Comparison of ENCODE assay signal across 7 mouse cellular contexts in genomic region chr7:44857042-44857552, GRCm38 (mm10). TPM values are rescaled to one million over a fixed set of nuclear protein-coding genes. Genes with fewer than 3 reads are reported as not detected.
A peak's percentile ranks its signal among the peaks of the same experiment; 100 is the strongest.
DNase-seq lines count a peak whose midpoint lies in the region; ATAC-seq lines count a peak whose summit lies in the region.

Gene Pnkp, plus strand, starts transcription at chr7:44857139.

- under 1% methylated on average over 32 of the region's 32 CpGs for WGBS in intestine, embryonic 14.5 days

- intact Hi-C loops in left cerebral cortex, postnatal 14 days (cut with DNase I), result no loop called here

- H3K4me2 ChIP-seq in intestine, embryonic 14.5 days (ENCODE audit: low read length), result peak within 1 kb of the TSS; percentile 98

- ATAC-seq in intestine, embryonic 14.5 days (replicated peaks; ENCODE audit: low FRiP score, low TSS enrichment, low read depth), result peak; percentile 22

- peaks cover 41% of the 10 kb centered on the region for H3K4me1 ChIP-seq in intestine, embryonic 14.5 days (replicated peaks; ENCODE audit: control insufficient read depth, insufficient read depth, low read length)

- H3K9me3 ChIP-seq in intestine, embryonic 14.5 days (ENCODE audit: control insufficient read depth, low read length), result no peaks in the 10 kb centered on the region

- H3K9ac ChIP-seq in intestine, embryonic 14.5 days (ENCODE audit: low read length), result peak within 1 kb of the TSS; percentile 49

- peak within 1 kb of the TSS; percentile 83 for H3K27ac ChIP-seq in intestine, embryonic 14.5 days (ENCODE audit: low read depth)

- DNase-seq in adrenal gland, adult 2 months, result peak; percentile 91
- DNase-seq in embryo, embryonic 11 days, result peak; percentile 93
- peak; percentile 80 for DNase-seq in gastrocnemius, postnatal 25 days
- DNase-seq in intestine, embryonic 14.5 days (ENCODE audit: low spot score), result peak; percentile 95
- DNase-seq in left cerebral cortex, postnatal 14 days (ENCODE audit: low spot score in 2 of 2), result peak; percentile 93 to 97
- DNase-seq in mesoderm, embryonic 11.5 days (ENCODE audit: low read depth, low spot score), result peak; percentile 89
- DNase-seq in right cerebral cortex, postnatal 36 days (ENCODE audit: low spot score in 2 of 2), result peak; percentile 93 to 94

- H3K4me3 ChIP-seq in intestine, embryonic 14.5 days (ENCODE audit: low read depth, low read length), result peak within 1 kb of the TSS; percentile 80

- H3K27me3 ChIP-seq in intestine, embryonic 14.5 days (replicated peaks; ENCODE audit: control insufficient read depth, insufficient read depth, low read length), result no peaks in the 10 kb centered on the region

- H3K36me3 ChIP-seq in intestine, embryonic 14.5 days (ENCODE audit: control insufficient read depth, insufficient read depth, low read length), result peaks cover 20% of the 10 kb centered on the region

RNA-seq across cellular contexts. Expression of gene Pnkp, which starts in this region (rescaled TPM):
- total RNA-seq in adrenal gland, adult 2 months (2021), result 10 to 100 TPM; 36.3 to 42.8 TPM
- polyA plus RNA-seq in adrenal gland, adult 2 months (2012; rRNA removed), result 79.5 and 90.0 TPM in 2 replicates
- total RNA-seq in gastrocnemius, postnatal 25 days (2021), result 10 to 100 TPM; 15.6 to 15.8 TPM
- 26.4 and 29.7 TPM in 2 replicates for polyA plus RNA-seq in intestine, embryonic 14.5 days (2014; fragmentation: Nextera tagmentation; extraction: Ambion mirVana)
- 10 to 100 TPM; 26.1 to 28.7 TPM for total RNA-seq in left cerebral cortex, postnatal 14 days (2021)

Comparison
In these comparisons a context has a peak if more than half of its experiments do, and no peak if none do; other contexts are left out.
1. Peak in every context shown above with its lines: DNase-seq, ATAC-seq, H3K4me3 ChIP-seq and H3K27ac ChIP-seq.